Mouse (Mus musculus) lung, postnatal 10 days (tissue): Measurements from ENCODE around the gene 1110002E22Rik.

Experiments used
- DNase-seq: peaks from one replicate; pipeline ENCODE4 v3.0.0; 2021

1110002E22Rik gene

GRCm38 (mm10) chr3:138110910-138111782, 46.3 kb downstream of the 1110002E22Rik start:
- no peak for DNase-seq

DNA sequence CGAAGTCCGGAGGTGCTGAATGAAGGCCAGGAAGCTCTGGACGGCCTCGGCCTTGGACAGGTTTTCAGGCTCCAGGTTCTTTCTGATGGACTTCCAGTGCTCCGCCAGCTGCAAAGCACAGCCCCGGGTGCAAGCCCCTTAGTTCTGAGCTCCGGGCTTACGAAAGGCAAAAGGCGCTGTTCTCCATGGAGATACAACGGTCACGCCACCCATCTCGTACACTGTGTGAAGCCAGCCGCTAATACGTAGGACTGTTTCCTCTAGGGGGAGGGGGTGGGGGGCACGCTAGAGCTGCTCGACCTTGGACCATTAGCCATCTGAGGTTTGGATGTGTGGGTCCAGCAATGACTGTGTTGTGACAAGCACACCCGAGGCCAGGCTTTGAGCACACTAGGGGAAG, 49.3 kb downstream of the 1110002E22Rik start:
- no peak for DNase-seq

DNA sequence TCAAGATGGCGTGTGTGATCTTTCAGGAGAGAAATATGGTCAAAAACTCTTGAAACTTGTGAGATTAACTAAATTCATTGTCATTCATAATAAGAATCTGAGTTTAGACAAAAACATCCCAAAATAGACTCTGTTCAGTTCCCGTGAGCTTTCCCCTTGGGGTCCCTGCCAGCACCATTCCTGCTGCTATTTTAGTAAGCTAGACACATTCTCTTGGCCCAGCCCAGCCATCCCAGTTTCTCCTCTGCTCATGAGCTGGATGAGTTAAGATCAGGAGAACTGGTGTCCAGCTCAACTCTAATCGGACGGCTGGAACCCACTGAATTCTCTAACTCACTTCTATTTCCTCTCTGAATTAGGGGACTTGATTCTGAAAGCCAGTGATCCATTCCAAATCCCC, 52.0 kb downstream of the 1110002E22Rik start:
- DNase-seq: peak; percentile 26

GRCm38 (mm10) chr3:138118392-138118791, 53.5 kb downstream of the 1110002E22Rik start:
- no peak for DNase-seq

GRCm38 (mm10) chr3:138118831-138119230, 54.0 kb downstream of the 1110002E22Rik start:
- no peak for DNase-seq

DNA sequence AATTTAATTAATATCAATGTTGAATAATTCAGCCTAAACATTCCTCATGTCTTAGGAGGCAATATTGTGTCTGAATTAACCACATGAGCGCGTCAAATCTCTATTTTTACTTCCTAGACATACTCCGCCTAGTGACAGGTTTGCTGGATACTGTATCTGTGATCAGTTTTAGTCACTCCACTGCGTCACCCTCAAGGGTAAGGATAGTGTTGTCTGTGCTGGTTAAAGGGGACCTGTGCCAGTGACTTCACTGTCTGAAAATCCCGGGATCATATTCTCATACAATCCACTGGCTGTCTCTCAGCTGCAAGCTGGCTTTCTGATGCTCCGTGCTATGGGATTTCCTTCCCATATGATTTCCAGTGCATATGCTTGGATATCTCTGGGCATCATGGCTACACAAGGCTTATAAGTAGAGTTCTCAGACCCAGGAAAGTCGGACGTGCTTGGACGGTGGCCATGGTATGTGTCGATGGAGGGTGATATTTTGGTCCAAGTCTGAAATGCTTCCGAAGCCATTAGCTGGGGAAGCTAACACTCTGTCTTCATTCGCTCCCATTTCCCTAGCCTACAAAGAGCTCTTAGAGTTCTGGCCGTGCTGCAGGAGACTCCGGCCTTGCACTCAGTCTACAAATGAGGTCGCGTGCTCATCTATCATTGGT, 54.7 kb downstream of the 1110002E22Rik start:
- peak; percentile 24 for DNase-seq

- no peak for DNase-seq
Observed at GRCm38 (mm10) chr3:138121461-138121860, 56.6 kb downstream of the 1110002E22Rik start.

GRCm38 (mm10) chr3:138123842-138124241, 59.0 kb downstream of the 1110002E22Rik start:
- DNase-seq: no peak

DNA sequence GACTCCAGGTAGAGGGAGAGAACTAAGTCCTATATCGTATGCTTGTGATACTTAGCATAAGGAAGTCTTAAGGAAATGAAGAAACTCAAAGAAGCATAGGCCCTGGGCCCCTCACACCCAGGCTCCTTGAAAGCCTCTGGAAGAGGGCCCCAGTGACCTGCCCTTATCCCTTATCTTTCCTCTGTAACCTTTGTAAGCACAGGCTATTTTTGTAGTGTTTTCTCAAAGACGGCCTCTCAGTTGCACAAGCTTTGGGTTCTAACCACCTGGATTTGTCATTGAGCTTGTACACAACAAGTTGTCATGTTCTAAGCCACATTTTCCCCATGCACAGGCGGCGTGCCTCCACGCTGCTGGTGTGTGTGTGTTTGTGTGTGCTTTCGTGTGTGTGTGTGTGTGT, 64.3 kb downstream of the 1110002E22Rik start:
- DNase-seq: no peak

- no peak for DNase-seq
Observed at GRCm38 (mm10) chr3:138130692-138131091, 65.8 kb downstream of the 1110002E22Rik start.
